Mouse (Mus musculus): ENCODE measurements around the gene Tns3. TPM values are rescaled to one million over a fixed set of nuclear protein-coding genes. Genes with fewer than 3 reads are reported as not detected.

Gene Tns3
- 10 to 100 TPM; 27.4 to 29.0 TPM for total RNA-seq (2021)

DNA sequence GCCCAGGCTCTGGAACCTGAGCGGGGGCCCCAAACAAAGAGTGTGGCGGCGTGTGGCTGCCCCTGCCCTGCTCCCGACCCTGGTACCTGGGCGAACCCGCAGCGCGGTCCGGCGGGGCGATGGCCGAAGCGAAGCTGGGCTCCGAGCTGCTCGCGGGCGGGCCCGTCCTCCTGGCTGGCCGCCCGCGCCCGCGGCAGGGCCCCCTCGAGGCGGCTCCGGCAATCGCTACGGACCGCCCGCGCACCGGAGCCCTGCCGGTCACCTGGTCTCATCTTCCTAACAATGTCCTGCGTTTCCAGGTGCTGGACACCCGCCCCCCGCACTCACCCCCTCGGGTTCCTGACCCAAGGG, at the start of gene Tns3:
Gene Tns3, minus strand, starts transcription at position 143 of the 351 bp plus-strand sequence.
- intact Hi-C loops (cut with DNase I), result loop anchor here (2.0 to 10.0 kb wide), 3 partner anchors 84 to 290 kb away; no protein-coding TSS in a partner anchor
- no peak for DNase-seq

DNA sequence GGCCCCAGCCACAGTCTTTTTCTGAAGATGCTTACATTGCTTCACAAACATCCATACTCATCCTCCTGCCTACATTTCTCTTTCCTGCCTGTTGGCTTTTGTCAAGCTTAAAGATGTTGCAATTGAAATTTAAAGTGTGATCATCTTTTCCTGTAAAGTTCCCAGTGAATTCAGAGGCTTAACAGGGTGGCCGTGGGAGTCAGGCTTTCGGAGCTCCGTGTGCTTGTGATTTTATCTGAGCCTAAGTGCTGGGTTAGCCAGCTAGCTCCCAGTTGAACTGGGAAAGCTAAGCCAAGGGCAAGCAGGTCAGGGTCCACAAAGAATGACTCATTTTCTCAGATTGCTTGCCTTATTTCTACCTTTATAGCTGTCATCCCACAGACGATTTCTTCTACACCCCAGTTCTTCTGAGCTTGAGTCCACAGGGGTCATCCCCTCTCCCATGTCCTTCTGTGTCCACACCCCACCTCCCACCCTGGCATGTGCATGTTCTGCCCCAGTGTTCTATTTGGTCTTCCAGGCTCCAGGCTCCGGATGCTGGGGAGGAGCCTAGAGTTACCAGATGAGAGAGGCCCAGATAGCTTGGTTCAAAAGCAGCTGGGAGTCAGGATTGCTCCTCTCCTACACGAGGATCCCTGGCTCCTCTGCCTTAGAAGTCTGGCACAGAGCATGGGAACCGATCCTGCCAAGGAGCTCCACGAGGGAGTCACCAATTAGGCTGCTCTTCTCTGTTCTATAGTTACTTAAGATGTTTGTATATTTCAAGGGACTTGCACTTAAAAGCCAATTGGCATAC, 42.1 kb upstream of the Tns3 start:
- peak; percentile 36 to 48 for DNase-seq
- intact Hi-C loops (cut with DNase I), result no loop called here

DNA sequence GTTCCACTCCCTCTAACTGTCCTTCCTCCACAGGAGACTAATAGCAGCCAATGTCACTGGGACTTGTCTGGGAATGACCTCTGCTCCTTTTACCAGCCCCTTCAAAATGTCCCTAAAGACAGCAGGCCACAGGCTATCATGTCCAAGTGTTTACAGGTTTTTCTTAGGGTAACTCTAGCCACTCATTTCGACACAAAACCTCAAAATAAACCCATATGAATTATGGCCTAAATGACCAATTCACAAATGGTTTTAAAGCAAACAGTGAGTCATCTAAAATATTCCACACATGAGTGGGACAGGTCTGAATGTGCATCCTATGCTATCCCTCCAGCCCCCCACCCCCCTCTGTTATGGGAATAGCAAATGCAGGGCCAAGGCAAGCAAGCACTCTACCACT, 40.8 kb upstream of the Tns3 start:
- intact Hi-C loops (cut with DNase I), result no loop called here
- DNase-seq, result no peak

DNA sequence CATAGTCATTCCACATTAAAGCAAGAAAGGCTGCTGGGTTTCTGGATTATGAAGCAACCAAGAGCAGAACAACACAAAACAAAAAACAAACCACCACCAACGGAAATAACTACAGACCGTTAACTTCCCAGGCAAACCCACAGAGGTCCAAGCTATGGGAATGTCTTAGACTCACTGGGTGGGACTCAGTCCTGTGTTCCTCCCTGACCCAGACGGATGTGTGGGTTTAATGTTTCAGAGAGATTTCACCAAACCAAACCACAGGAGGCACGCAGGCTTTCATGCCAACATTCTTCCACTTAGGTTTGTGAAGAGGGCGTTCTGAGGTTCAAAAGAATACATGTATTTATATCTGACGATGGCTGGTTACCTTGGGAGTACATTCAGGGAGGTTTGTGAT, 39.5 kb upstream of the Tns3 start:
- intact Hi-C loops (cut with DNase I), result no loop called here
- DNase-seq, result no peak

DNA sequence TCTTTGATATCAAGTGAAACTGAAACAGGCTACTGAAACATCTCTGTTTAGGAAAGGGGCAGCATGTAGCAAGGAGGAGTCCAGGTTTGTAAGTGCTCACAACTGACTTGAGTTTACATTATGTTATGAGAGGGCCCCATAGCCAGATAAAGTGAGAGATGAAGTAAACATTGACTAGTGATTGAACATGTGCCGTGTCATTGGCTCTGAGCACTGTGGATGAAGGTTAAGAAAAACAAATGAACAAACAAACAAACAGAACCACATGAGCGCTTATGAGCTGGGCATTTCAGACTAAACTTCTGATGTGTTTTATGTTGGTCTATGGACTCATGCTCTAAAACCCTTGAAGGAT, 38.2 kb upstream of the Tns3 start:
- intact Hi-C loops (cut with DNase I), result no loop called here
- no peak for DNase-seq

DNA sequence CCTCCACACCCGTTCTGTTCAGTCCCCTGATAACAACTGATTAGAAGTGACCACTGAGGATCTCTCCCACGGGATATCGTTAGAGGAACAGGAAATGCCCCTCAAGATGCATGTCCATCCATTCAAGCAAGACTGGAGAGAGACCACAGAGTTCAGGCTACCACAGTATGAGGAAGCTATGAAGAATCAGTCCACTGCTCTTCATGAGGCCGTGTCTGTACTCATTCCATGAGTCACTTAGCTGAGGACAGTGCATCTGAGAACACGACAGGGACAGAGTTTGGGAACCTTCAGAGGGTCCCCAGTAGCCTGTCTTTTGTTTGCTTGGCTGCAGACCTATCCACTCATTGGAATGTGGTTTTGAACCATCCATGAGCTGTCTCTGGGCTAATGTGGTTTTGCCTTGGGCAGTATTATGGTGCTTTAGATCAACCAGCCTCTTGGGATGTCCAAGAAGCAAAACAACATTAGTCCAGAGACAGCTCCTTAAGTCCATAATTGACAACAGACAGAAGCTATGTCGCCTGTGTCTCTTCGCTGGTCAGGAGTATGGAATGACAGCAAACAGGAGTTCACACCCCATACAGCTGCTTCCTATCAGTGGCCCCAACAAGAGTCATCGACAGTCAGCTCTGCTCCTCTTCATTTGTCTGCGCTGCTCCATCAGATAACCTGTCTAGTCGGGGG, 37.7 kb upstream of the Tns3 start:
- intact Hi-C loops (cut with DNase I), result no loop called here
- DNase-seq, result no peak

DNA sequence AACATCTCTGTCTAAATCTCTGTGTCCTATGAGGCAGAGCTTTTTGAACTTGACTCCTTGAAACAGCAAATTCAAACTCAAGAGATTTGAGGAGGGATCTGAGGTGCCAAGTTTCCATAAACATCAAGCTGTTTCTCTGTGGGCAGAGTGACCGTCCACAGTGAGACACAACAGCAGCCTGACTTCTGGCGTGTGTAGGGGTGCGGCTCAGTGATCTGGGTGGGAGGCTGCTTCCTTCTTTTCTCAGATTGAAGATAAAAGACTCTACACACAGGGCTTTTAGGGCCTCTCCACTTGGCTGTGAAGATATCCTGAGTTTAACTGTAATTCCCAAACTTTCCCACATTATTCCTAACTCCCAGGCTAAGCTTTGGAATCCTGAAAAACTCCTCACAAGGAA, 37.1 kb upstream of the Tns3 start:
- DNase-seq, result peak in 1 of 2 experiments; percentile 21
- intact Hi-C loops (cut with DNase I), result no loop called here

DNA sequence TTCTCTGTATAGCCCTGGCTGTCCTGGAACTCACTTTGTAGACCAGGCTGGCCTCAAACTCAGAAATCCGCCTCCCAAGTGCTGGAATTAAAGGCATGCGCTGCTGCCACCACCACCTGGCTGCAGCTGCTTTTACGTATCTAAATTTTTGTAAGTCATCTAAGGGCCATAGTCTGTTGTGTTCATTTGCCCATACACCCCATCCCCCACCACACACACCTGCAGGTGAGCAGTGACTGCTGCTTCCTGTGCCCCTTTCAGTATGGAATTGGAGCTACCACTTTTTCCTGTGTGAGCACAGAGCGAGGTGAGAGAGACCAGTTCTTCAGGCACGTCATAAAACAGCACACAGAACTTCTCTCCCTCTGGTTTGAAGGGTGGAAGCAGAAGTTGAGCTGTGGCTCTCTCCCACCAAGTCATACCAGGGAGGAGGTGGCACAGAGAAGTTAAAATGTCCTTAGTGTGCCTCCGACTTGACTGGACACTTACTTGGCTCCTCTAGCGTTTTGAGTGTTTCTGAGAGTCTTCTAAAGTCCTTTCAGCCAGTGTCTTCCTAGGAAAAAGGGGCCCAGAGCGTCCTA, 36.4 kb upstream of the Tns3 start:
- intact Hi-C loops (cut with DNase I), result no loop called here
- DNase-seq, result no peak

DNA sequence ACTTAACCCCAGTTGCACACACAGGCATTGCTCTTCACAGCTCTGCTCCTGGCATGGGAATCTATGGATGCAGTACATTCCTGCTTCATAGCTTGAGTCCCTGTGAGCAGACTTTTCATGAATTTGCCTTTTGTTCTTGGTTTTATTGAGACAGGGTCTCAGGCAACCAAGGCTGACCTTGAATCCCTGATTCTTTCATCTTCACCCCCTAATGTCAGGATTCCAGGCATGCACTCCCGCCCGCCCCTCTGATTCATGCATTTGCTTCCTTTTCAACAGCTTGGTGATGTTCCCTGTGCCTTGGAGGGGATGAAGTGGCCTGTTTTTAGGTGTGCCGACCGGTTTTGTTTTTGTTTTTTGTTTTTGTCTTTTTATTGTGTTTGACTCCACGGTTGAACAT, 35.4 kb upstream of the Tns3 start:
- intact Hi-C loops (cut with DNase I), result no loop called here
- no peak for DNase-seq

DNA sequence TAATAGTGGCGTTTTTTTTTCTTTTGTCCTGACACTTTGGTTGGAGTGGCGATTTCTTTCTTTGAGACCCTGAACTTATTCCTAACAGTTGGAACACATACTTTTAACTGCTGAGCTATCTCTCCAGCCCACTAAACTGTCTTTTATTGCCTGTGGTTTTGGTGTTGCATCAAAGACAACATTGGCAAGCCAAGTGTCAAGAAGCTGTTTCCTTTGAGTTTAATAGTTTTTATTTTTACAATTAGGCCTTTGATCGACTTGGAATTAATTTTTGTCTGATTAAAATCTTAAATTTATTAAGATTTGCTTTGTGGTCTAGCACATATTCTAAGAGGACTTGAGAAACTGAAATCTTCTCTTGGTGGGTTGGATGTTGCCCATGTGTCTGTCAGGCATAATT, 33.3 kb upstream of the Tns3 start:
- no peak for DNase-seq
- intact Hi-C loops (cut with DNase I), result no loop called here

DNA sequence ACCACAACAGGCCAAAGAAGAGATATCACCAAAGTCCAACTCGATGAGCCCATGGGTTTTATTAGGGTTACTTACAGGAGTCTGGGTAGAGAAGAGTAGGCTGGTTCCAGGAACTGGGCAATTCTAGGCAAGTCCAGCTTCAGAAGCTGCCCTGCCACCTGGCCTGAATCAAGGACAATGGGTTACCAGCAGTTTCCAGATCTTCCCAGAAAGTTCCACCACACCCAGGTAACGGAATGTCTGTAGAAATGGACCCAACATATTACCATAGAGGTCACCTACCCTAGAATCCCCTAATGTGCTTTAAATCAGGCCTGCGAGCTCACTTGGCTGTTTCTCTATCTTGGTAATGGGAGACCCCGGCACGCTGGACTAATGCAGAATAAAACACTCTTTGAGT, 29.8 kb upstream of the Tns3 start:
- intact Hi-C loops (cut with DNase I), result no loop called here

DNA sequence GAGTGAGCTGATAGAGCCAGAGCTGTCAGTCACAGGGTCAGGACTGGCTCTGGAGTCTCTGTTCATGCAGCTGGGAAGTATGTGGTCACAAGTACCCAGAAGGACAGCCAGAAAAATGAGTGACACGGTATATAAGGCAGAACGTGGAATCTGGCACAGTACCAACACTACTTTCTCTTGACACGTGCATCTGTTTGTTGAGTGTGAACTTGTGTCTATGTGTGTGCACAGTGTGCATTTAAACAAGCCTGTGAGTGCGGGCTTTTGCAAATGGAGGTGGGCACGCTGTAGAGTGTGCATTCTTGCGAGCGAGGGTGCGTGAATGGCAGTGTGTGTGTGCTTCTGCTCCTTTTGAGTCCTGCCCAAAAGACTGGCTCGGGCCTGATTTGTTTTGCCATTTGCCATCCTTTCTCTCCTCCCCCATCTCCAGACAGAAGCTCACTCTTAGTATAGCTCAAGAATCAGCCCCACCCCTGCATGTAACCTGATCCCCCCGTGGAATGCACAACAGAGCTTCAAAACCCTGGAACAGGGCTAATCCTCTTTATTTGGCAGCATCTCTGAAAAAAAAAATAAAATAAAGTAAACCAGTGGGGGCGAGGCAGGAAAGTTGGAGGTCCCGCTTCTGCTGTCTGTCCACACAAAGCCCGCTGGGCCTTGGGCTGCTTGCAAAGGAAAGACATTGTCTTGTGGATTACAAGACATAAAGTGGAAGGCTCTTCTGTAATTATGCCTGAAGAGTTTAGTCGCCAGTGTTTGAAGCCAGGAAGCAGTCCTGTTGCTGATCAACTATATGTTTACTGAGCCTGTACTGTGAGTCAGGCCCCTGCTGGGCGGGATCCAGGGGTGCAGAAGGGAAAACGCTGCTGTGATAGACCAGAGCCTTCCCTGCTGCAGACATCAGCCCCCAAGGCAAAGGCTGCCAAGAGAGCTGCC, 28.5 kb upstream of the Tns3 start:
- DNase-seq, result peak; percentile 22 to 36
- intact Hi-C loops (cut with DNase I), result no loop called here

More for the DNA sequence above, 29.8 kb upstream of the Tns3 start:
- no peak for DNase-seq

DNA sequence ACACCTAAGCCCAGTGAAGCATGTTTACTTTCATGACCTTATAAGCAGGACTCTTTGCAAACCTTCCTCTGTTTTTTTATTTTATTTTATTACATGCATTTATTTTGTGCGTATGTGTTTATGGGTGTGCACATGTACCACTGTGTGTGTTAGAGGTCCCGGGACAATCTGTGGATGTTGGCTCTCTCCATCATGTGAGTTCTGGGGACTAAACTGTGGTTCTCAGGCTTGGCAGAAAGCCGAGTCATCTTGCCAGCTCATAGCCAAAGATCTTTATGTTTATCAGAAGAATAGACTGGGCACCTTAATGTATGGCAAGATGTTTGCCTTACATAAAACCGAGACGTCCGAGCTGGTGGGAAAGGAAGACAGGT, 27.8 kb upstream of the Tns3 start:
- no peak for DNase-seq
- intact Hi-C loops (cut with DNase I), result no loop called here

DNA sequence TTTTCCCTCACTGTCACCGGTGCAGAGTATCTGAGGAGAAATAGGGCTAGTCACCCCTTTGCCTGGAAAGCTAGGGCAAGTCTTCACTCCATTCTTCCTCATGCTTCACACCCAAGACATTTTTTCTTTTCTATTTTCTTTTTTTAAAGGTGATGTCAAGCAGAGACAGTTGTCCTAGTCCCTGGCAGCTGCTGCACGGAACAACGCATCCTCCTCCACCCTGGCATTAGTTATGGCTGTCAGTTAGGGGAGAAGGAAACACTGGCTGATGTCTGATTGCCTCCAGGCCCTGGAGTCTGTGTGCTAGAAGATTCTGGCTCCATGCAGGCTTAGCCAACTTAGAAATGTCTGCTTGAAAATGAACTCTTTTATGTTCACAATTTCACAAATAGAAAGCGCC, 27.3 kb upstream of the Tns3 start:
- no peak for DNase-seq
- intact Hi-C loops (cut with DNase I), result no loop called here

DNA sequence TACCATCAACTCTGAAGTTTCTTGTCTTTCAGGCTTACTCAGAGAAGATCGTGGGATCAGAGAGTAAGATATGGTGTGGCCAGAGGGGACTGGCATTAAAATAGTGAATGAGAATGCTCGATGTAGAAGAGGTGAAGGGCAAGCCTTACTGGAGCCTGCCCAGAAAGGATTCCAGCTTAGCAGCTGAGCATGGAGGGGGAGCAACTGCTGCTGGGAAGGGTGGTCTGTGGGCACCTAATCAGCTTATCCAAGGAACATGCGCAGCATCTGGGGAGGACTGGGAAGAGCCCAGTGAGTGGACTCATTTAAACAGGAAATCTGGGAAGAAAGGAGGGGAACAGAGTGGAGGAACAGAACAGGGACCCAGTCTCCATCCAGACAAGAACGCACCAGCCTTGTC, 26.3 kb upstream of the Tns3 start:
- intact Hi-C loops (cut with DNase I), result no loop called here
- no peak for DNase-seq

DNA sequence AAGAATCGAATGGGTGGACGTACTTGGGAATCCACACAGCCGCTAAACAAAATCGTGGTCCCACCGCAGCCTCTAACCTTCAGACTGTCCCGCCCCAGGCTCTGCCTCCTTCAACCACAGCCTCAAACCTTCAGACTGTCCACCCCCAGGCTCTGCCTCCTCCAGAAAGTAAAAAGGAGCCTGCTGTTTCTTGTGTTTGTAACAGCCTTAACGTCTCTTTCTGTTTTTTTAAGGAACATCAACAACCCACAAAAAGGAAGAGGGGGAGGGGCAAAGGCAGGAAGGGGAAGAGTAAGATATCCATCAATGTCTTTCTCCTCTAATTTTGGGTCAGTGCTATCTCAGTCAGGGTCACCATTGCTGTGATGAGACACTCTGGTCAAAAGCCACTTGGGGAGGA, 25.2 kb upstream of the Tns3 start:
- intact Hi-C loops (cut with DNase I), result no loop called here
- no peak for DNase-seq

DNA sequence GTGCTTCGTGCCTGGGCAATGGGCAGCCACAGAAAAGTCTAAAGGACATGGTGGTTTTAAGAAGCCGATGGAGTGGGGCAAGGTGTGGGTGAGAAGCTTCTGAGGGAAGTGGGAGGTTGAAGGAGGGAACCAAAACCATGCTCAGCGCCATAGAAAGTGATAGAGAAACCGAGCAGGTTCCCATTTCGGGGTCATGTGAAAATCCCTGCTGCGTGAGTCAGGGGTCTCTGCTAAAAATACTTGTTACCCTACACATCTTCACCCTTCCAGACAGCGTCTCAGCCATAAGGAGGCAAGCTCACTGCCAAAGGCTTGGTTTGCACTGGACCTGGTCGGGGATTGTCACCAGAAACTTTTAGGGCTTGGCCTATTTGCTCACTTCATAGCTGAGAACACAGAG, 24.6 kb upstream of the Tns3 start:
- intact Hi-C loops (cut with DNase I), result no loop called here
- no peak for DNase-seq

DNA sequence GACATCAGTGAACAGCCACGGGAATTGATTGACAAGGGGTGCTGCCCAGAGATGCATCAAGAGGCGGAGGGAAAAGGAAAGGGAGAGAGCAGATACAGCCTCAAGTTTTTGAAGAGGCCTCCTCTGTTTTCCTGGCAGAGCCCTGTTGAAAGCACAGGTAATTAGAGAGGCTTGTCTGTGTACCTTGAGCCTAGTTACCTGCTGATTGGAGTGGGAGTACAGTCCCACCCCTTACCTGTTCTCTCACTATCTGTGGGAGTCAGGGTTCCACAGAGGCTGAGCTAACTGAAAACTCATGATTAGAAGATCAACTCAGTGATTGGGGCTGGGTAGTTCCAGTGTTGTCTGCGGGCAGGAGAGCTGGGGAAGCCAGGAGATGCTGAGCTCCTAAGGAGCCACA, 22.2 kb upstream of the Tns3 start:
- intact Hi-C loops (cut with DNase I), result no loop called here
- no peak for DNase-seq

DNA sequence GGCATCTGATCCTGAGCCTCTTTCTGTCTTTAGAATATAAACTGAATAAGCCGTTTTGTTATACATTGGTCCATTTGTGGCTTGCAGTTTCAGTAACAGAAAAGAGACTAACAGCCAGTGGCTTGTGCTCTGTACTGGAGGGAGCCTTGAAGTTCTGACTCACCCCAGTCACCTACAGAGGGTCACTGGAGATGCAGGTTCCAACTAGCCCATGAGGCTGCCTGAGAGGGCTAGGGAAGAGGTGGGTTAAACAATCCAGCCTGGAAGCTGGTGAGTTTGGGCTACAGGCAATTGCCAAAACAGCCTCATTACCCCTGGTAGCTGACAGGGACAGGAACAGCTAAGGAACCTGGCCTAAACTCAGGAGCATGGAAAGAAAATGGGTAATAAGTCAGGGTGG, 21.7 kb upstream of the Tns3 start:
- DNase-seq, result no peak

DNA sequence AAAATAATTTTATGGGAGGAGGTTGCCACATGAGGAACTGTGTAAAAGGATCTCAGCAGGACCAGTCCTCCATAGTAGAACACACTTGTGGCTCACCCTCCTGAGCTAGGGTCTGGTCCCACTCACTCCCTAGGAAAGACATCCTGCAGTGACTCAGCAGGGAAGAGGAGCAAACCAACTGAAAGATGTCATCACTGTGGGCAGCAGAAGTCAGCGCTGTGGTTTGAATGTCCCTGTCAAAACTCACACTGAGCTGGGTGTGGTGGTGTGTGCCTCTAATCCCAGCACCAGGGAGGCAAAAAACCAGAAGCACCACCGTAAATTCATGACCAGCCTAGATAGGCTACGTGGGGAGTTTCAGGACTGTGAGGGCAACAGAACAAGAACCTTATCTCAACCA, 20.9 kb upstream of the Tns3 start:
- intact Hi-C loops (cut with DNase I), result no loop called here
- DNase-seq, result no peak

More for the DNA sequence above, 21.7 kb upstream of the Tns3 start:
- intact Hi-C loops (cut with DNase I), result no loop called here

DNA sequence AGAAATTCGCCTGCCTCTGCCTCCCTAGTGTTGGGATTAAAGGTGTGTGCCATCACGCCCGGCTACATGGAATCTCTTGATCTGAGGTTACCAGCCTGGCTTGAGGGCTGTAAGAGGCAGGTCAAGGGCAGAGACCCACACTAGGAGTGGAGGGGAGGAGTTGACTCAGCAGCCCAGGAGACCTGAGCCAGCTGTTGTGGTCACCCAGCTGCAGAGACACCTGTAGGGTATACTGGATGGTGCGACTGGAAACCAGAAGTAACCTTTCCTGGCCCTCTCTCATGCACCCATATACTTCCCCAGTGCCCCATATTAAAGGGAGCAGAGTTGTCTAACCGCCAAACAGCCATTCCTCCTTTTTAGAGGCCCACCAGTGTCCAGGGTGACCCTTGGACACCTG, 19.9 kb upstream of the Tns3 start:
- no peak for DNase-seq
- intact Hi-C loops (cut with DNase I), result no loop called here

Measured in heart, postnatal 10 days (tissue).